Mouse (Mus musculus): ENCODE measurements around the gene Dpep2nb.

Dpep2nb gene

DNA sequence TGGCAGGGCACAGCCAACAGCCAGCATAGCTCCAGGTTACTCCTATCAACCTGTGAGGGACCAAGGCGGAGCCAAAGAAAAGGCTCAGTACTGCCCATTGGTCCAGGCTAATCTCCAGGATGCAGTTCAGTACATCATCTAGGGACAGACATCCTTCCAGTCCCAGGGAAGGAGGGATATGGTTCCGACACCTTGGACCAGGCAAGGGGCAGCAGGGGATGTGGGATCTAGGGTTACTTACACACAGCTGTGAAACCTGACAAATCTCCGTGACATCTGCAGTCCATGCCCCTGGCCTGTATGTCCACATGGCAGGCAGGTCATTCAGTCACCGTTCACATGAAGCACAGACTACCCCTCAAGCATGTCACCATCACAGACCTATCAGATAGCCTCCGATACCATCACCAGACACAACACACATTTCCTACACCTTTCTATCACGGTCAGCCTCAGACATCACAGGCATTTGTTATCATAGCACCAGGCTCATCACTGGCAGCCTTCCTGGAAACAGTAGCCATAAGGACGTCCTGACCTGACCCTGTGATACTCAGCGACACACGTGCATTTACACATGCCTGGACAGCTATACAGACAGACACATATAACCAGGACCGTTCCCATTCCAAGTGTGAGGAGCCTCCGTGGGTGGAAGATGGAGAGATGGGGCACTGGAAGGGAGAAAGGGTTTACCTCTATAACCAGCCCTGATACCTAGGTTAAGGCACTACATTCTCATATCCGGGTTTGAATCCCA, 41.1 kb downstream of the Dpep2nb start:
- no peak for DNase-seq (ENCODE audit: low read depth in 2 of 2, low spot score in 2 of 2)

DNA sequence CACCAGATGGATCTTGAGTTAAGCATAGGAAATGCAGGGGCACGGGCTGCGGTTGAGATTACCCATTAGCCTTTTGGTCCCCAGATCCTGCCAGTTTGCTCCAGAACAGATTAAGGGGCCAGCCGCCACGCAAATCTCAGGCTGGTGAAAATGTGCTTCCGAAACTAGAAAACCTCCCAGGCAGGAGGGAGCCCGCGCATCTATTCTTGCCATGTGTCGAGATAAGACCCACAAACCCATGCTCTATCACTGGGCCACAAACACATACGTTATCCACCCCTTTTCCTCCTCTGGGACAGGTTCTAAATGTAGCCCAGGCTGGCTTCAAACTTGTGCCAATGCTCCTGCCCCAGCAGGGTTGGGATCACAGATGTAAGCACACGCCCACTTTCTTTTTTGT, 44.2 kb downstream of the Dpep2nb start:
- DNase-seq (ENCODE audit: low read depth in 2 of 2, low spot score in 2 of 2): no peak

DNA sequence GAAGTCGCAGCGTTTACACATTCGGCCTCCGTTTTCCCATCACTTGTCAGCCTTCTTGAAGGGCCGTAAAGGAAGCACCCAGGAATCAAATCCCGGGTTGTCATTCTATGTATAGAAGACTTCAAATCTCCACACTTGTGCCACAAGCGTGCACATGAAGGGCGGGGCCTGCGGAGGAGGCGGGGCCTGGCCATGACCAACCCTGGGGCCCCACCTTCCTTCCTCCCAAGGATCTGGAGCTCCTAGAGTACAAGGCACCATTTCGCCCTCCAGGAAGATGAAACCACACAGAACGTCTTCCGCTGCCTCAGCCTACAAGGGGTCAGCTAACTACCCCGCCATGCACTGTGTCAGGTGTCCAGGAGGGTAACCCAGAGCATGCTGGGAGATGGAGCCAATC, 44.7 kb downstream of the Dpep2nb start:
- no peak for DNase-seq (ENCODE audit: low read depth in 2 of 2, low spot score in 2 of 2)

DNA sequence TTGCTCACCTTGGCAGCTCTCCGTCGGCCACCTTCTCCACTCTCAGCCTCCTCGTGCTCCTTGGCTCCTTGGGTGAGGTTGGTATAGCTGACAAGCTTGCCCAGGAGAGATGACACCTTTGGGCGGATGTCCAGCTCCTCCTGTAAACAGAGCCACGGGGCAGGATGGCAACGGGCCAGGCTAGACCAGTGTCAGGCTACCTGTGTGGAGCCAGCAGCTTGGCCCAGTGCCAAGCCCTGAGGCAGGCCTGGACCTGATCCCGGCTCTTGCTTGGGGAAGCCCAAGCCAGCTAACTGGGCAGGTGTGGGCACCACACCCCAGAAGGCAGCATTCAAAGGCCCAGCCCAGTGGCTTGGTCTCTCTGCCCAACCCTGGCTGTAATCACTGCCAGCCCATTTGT, 46.4 kb downstream of the Dpep2nb start:
- no peak for DNase-seq (ENCODE audit: low read depth in 2 of 2, low spot score in 2 of 2)

DNA sequence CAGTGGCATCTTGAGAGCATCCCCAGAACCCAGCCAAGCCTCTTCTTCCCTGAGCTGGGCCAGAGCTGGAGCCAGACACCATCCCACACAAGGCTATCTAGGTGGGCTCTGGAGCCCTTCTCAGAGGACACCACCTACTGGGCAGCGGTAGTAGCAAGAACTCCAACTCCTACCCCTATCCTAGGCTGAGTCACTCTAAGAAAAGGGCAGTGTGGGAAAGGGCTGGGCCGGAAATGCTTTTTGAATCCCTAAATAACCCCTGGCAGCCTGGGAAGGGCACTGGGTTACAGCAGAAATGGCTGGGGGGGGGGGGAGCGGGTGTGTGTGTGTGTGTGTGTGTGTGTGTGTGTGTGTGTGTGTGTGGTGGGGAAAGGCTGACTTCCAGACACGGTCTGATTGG, 48.0 kb downstream of the Dpep2nb start:
- DNase-seq (ENCODE audit: low read depth in 2 of 2, low spot score in 2 of 2): no peak

DNA sequence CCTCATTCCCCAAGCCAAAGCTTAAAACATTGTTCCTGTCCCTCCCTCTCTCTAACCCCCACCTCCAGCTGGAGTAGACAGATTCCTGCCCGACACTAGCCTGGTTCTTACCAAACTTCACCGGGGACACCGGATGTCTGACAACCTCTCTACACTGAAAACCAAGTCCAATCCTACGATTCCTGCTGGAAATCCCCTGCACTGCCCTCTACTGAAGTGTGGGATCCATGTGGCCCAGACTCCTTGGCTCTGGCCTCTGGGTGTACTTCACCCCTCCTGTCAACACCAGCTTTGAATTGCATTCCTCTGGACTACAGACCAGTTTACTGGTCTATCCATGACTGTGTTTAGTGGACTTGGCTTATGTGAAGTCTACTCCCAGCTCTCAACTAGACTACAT, 49.2 kb downstream of the Dpep2nb start:
- no peak for DNase-seq (ENCODE audit: low read depth in 2 of 2, low spot score in 2 of 2)

DNA sequence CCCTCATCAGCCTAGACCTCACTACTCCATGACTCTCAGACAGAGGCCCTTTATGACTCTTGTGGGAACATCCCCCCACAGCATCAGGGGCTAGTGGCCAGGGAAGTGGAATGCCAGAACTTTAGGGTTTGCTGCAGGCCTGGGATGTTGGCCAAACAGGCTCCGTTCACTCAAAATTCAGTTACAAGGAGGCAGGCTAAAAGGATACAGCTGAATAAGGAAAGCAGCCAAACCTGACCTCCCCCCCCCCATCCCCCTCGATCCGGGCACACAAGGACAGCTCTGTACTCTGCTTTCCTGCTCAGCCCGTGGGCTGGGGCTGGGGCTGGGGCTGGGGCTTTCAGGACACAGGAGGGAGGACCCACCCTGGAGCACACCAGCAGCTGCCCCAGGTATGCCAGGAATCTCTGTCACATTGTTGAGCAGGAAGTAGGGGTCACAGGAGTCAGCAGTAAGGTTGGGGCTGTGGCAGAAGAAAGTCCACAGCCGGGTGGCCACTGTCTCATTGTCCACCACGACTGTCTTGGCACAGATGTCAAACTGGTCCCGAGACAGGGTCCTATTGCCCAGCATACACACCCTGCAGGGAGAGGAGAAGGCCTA, 54.6 kb downstream of the Dpep2nb start:
- no peak for DNase-seq (ENCODE audit: low read depth in 2 of 2, low spot score in 2 of 2)

DNA sequence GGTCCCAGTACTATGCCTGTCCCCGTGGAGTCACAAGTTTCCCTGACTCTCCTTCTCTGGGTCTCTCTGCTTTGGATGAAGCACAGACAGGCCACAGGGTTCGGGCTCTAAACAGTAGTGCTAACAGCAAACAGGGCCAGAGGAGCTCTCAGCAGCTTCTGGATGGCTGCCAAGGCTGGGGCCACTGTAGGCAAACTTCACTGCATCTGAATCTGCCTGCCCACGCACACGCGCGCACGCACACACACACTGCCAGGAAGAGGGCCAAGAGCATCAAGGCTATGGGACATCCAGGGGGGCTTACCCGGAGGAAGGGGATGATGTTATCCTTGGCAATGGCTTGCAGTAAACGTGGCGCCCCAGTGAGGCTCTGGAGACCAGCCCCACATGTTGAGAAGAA, 56.4 kb downstream of the Dpep2nb start:
- DNase-seq (ENCODE audit: low read depth in 2 of 2, low spot score in 2 of 2): no peak

Data from CD8-positive naive resting alpha-beta T cell, adult 2 months (primary cell).